Mouse (Mus musculus) intestine, embryonic 16.5 days (tissue): ENCODE data around the gene Gm5891. TPM values are rescaled to one million over a fixed set of nuclear protein-coding genes. Genes with fewer than 3 reads are reported as not detected.
"Not testable (repeated sequence)": the region's sequence is repeated elsewhere in the genome, so short reads cannot be mapped to it uniquely, and the experiment has no call there.

Experiments used
- ATAC-seq: fragments of 200-750 bp; cut with Nextera tagmentation; 2 replicates; pipeline ENCODE4 v1.8.0; 2017; ENCODE audit warnings: moderate TSS enrichment, moderate library complexity
- H3K27ac ChIP-seq: fragments of 300-500 bp; sonication (generic); 2 replicates; pipeline ENCODE4 v1.5.1; 2014; ENCODE audit warnings: mild to moderate bottlenecking, low read length
- H3K27me3 ChIP-seq: fragments of 300-500 bp; sonication (generic); replicated peaks from 2 replicates; pipeline ENCODE4 v1.6.1; 2014; ENCODE audit warnings: low read length, control low read depth, mixed read lengths; ENCODE audit not compliant: control insufficient read depth, insufficient read depth
- H3K36me3 ChIP-seq: fragments of 300-500 bp; sonication (generic); 2 replicates; pipeline ENCODE4 v1.6.1; 2014; ENCODE audit warnings: low read length, control low read depth; ENCODE audit not compliant: control insufficient read depth, insufficient read depth
- H3K4me1 ChIP-seq: fragments of 300-500 bp; sonication (generic); 2 replicates; pipeline ENCODE4 v1.6.1; 2014; ENCODE audit warnings: low read length, control low read depth, mixed read lengths; ENCODE audit not compliant: control insufficient read depth, insufficient read depth
- H3K4me2 ChIP-seq: fragments of 300-500 bp; sonication (generic); 2 replicates; pipeline ENCODE4 v1.6.1; 2014; ENCODE audit warnings: low read depth, low read length, control low read depth
- H3K4me3 ChIP-seq: fragments of 300-500 bp; sonication (generic); 2 replicates; pipeline ENCODE4 v1.5.1; 2014; ENCODE audit warnings: mild to moderate bottlenecking, low read length
- H3K9ac ChIP-seq: fragments of 300-500 bp; sonication (generic); 2 replicates; pipeline ENCODE4 v1.6.1; 2014; ENCODE audit warnings: low read depth, low read length
- H3K9me3 ChIP-seq: fragments of 300-500 bp; sonication (generic); 2 replicates; pipeline ENCODE4 v1.6.1; 2016; ENCODE audit warnings: low read length, control low read depth; ENCODE audit not compliant: control insufficient read depth
- WGBS: fragments of 180-500 bp; shearing (Covaris S2); extraction: QIAGEN DNeasy Blood & Tissue Kit; methylation state at CpG from one replicate; pipeline ENCODE4 v1.1.7; 2014; 5-methylcytosine and 5-hydroxymethylcytosine counted together
- polyA plus RNA-seq: library from polyadenylated mRNA; unstranded; fragments of >200 nt; fragmentation: Nextera tagmentation; extraction: Ambion mirVana; gene quantifications from 2 replicates; pipeline ENCODE4 v1.2.1, GENCODE M21; 2015

Gm5891 gene
- not detected in 2 replicates for polyA plus RNA-seq

- not testable (repeated sequence) for H3K9me3 ChIP-seq, H3K4me1 ChIP-seq, H3K4me3 ChIP-seq, H3K27me3 ChIP-seq, ATAC-seq, H3K27ac ChIP-seq, H3K36me3 ChIP-seq, H3K9ac ChIP-seq, H3K4me2 ChIP-seq
- no CpG with 5 or more reads among the region's 1 CpGs for WGBS
Measured at GRCm38 (mm10) chr7:21921191-21921590, at the start of gene Gm5891. Gm5891 (minus strand) TSS chr7:21921291.

Other genes starting within 250 kb of the Gm5891 start
- gene Gm4175, start 159.8 kb downstream of the Gm5891 start, polyA plus RNA-seq = not detected in 2 replicates
- not detected in 2 replicates for gene Gm4177, start 124.6 kb downstream of the Gm5891 start, polyA plus RNA-seq
- gene Vmn1r135, start 88.9 kb downstream of the Gm5891 start, polyA plus RNA-seq = not detected in 2 replicates
- not detected in 2 replicates for gene Gm5725, start 77.0 kb downstream of the Gm5891 start, polyA plus RNA-seq
- gene Vmn1r137, start 73.3 kb upstream of the Gm5891 start, polyA plus RNA-seq = not detected in 2 replicates
- gene Vmn1r138, start 107.6 kb upstream of the Gm5891 start, polyA plus RNA-seq = not detected in 2 replicates
- not detected in 2 replicates for gene Gm6176, start 135.0 kb upstream of the Gm5891 start, polyA plus RNA-seq
- not detected in 2 replicates for gene Vmn1r139, start 147.8 kb upstream of the Gm5891 start, polyA plus RNA-seq
- not detected in 2 replicates for gene Gm16451, start 197.0 kb upstream of the Gm5891 start, polyA plus RNA-seq
- not detected in 2 replicates for gene Gm10666, start 213.4 kb upstream of the Gm5891 start, polyA plus RNA-seq
- gene Vmn1r142, start 242.7 kb upstream of the Gm5891 start, polyA plus RNA-seq = not detected in 2 replicates